Mouse (Mus musculus): ENCODE results near the gene Ranbp9. TPM values are rescaled to one million over a fixed set of nuclear protein-coding genes. Genes with fewer than 3 reads are reported as not detected.
A peak's percentile ranks its signal among the peaks of the same experiment; 100 is the strongest.

Ranbp9 gene
- polyA plus RNA-seq, 1 experiment from 2014 or later = 13.6 TPM

DNA sequence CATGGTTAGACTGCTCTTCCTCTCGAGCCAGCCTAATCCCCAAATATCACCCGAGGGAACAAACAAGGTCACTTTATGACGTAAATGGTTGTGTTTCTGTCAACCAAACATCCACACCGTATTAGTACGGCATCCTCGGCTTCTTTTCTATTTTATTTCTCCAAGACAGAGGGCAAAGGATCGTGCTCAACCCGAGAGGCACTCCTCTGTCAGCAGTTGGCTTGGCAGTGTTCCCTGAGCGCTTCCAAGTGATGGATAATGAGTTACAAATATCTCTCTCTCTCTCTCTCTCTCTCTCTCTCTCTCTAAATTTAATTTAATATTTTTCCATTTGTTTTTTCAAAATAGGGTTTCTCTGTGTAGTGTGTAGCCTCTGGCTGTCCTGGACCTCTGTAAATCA lies 118.7 kb downstream of the Ranbp9 start:
- Histone ChIP-seq H3K4me3 (ENCODE audit: low read depth, low read length) (no peak overlapping the region), H3K27me3 (replicated peaks; ENCODE audit: control insufficient read depth, insufficient read depth, low read length) (no peaks in the 10 kb centered on the region), H3K9me3 (ENCODE audit: control insufficient read depth, low read length) (no peaks in the 10 kb centered on the region), H3K27ac (replicated peaks; ENCODE audit: low read depth, low read length) (no peak overlapping the region), H3K9ac (ENCODE audit: low read depth, low read length) (no peak overlapping the region), H3K36me3 (ENCODE audit: control insufficient read depth, insufficient read depth, low read length) (no peaks in the 10 kb centered on the region), H3K4me1 (ENCODE audit: control insufficient read depth, insufficient read depth, low read length) (no peaks in the 10 kb centered on the region), H3K4me2 (ENCODE audit: low read depth, low read length) (no peak overlapping the region)
- WGBS = 63% methylated on average over 9 of the region's 9 CpGs
- peak; percentile 12 for DNase-seq (ENCODE audit: low spot score)
- ATAC-seq (ENCODE audit: low read depth) = no peak

DNA sequence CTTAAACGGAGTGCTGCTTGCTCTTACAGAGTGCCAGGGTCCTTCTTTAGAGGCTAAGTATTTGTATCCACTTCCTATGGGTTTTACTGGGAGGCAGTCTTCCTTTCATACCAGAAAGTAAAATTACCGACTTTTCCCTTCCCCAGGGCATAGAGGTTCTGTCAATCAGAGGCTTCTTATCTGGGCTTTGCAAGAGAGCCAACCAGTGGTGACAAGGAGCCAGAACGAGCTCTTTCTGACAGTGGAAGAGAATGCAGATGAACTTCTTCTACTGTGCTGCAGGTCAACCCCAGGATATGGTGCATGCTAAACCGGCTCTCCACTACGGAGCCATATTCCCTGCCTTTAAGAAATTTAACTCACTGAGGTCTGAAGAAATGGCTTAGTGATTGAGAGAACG lies 120.5 kb downstream of the Ranbp9 start:
- H3K27ac ChIP-seq (replicated peaks; ENCODE audit: low read depth, low read length) = no peak overlapping the region
- no peaks in the 10 kb centered on the region for H3K9me3 ChIP-seq (ENCODE audit: control insufficient read depth, low read length)
- no peak for DNase-seq (ENCODE audit: low spot score)
- H3K9ac ChIP-seq (ENCODE audit: low read depth, low read length) = no peak overlapping the region
- H3K27me3 ChIP-seq (replicated peaks; ENCODE audit: control insufficient read depth, insufficient read depth, low read length) = no peaks in the 10 kb centered on the region
- H3K4me2 ChIP-seq (ENCODE audit: low read depth, low read length) = no peak overlapping the region
- H3K4me1 ChIP-seq (ENCODE audit: control insufficient read depth, insufficient read depth, low read length) = no peaks in the 10 kb centered on the region
- 54% methylated on average over 6 of the region's 6 CpGs for WGBS
- no peaks in the 10 kb centered on the region for H3K36me3 ChIP-seq (ENCODE audit: control insufficient read depth, insufficient read depth, low read length)
- ATAC-seq (ENCODE audit: low read depth) = no peak
- H3K4me3 ChIP-seq (ENCODE audit: low read depth, low read length) = no peak overlapping the region

- no peak for ATAC-seq (ENCODE audit: low read depth)
- 86% methylated on average over 14 of the region's 14 CpGs for WGBS
- no peak overlapping the region for H3K4me3 ChIP-seq (ENCODE audit: low read depth, low read length)
Measured at GRCm38 (mm10) chr13:43356346-43357125, 124.5 kb downstream of the Ranbp9 start.

GRCm38 (mm10) chr13:43354362-43354761 lies 126.7 kb downstream of the Ranbp9 start:
- DNase-seq (ENCODE audit: low spot score) = peak; percentile 11
- no peaks in the 10 kb centered on the region for H3K36me3 ChIP-seq (ENCODE audit: control insufficient read depth, insufficient read depth, low read length)
- H3K4me3 ChIP-seq (ENCODE audit: low read depth, low read length) = no peak overlapping the region
- no peak overlapping the region for H3K27ac ChIP-seq (replicated peaks; ENCODE audit: low read depth, low read length)
- no peak overlapping the region for H3K9ac ChIP-seq (ENCODE audit: low read depth, low read length)
- H3K27me3 ChIP-seq (replicated peaks; ENCODE audit: control insufficient read depth, insufficient read depth, low read length) = no peaks in the 10 kb centered on the region
- H3K9me3 ChIP-seq (ENCODE audit: control insufficient read depth, low read length) = no peaks in the 10 kb centered on the region
- peaks cover 7% of the 10 kb centered on the region; the same call in 1 of the 2 replicates for H3K4me1 ChIP-seq (ENCODE audit: control insufficient read depth, insufficient read depth, low read length)
- ATAC-seq (ENCODE audit: low read depth) = no peak
- WGBS = 59% methylated on average over 12 of the region's 12 CpGs
- no peak overlapping the region for H3K4me2 ChIP-seq (ENCODE audit: low read depth, low read length)

More at GRCm38 (mm10) chr13:43356346-43357125, 124.5 kb downstream of the Ranbp9 start:
- Histone ChIP-seq H3K27ac (replicated peaks; ENCODE audit: low read depth, low read length) (no peak overlapping the region), H3K36me3 (ENCODE audit: control insufficient read depth, insufficient read depth, low read length) (no peaks in the 10 kb centered on the region), H3K4me1 (ENCODE audit: control insufficient read depth, insufficient read depth, low read length) (peaks cover 7% of the 10 kb centered on the region; the same call in 1 of the 2 replicates), H3K9me3 (ENCODE audit: control insufficient read depth, low read length) (no peaks in the 10 kb centered on the region), H3K9ac (ENCODE audit: low read depth, low read length) (no peak overlapping the region), H3K4me2 (ENCODE audit: low read depth, low read length) (no peak overlapping the region), H3K27me3 (replicated peaks; ENCODE audit: control insufficient read depth, insufficient read depth, low read length) (no peaks in the 10 kb centered on the region)
- no peak for DNase-seq (ENCODE audit: low spot score)

GRCm38 (mm10) chr13:43353356-43353755 lies 127.7 kb downstream of the Ranbp9 start:
- ATAC-seq (ENCODE audit: low read depth) (no peak), DNase-seq (ENCODE audit: low spot score) (no peak)
- no peak overlapping the region for H3K4me2 ChIP-seq (ENCODE audit: low read depth, low read length)

More at GRCm38 (mm10) chr13:43353356-43353755, 127.7 kb downstream of the Ranbp9 start:
- Histone ChIP-seq H3K27me3 (replicated peaks; ENCODE audit: control insufficient read depth, insufficient read depth, low read length) (no peaks in the 10 kb centered on the region), H3K9me3 (ENCODE audit: control insufficient read depth, low read length) (no peaks in the 10 kb centered on the region), H3K9ac (ENCODE audit: low read depth, low read length) (no peak overlapping the region), H3K27ac (replicated peaks; ENCODE audit: low read depth, low read length) (no peak overlapping the region), H3K36me3 (ENCODE audit: control insufficient read depth, insufficient read depth, low read length) (no peaks in the 10 kb centered on the region), H3K4me3 (ENCODE audit: low read depth, low read length) (no peak overlapping the region), H3K4me1 (ENCODE audit: control insufficient read depth, insufficient read depth, low read length) (peaks cover 7% of the 10 kb centered on the region; the same call in 1 of the 2 replicates)
- 56% methylated on average over 4 of the region's 4 CpGs for WGBS

Other genes starting within 250 kb of the Ranbp9 start
- gene Gfod1, start 177.1 kb downstream of the Ranbp9 start, polyA plus RNA-seq (2014; fragmentation: Nextera tagmentation; extraction: Ambion mirVana) = 1.2 and 1.8 TPM in 2 replicates
- 14.8 and 18.2 TPM in 2 replicates for gene Sirt5, start 115.8 kb downstream of the Ranbp9 start, polyA plus RNA-seq (2014; fragmentation: Nextera tagmentation; extraction: Ambion mirVana)
- 137 and 145 TPM in 2 replicates for gene Nol7, start 82.9 kb downstream of the Ranbp9 start, polyA plus RNA-seq (2014; fragmentation: Nextera tagmentation; extraction: Ambion mirVana)
- 14.5 and 15.5 TPM in 2 replicates for gene Mcur1, start 78.9 kb upstream of the Ranbp9 start, polyA plus RNA-seq (2014; fragmentation: Nextera tagmentation; extraction: Ambion mirVana)
- gene Rnf182, start 134.4 kb upstream of the Ranbp9 start, polyA plus RNA-seq (2014; fragmentation: Nextera tagmentation; extraction: Ambion mirVana) = 7.8 and 8.2 TPM in 2 replicates

Measured in embryonic facial prominence, embryonic 14.5 days (tissue).